Mouse (Mus musculus): ENCODE results near the gene Msl1. TPM values are rescaled to one million over a fixed set of nuclear protein-coding genes. Genes with fewer than 3 reads are reported as not detected.
A peak's percentile ranks its signal among the peaks of the same experiment; 100 is the strongest.

Gene Msl1
- polyA plus RNA-seq, 1 experiment from 2014 or later = 19.4 TPM

DNA sequence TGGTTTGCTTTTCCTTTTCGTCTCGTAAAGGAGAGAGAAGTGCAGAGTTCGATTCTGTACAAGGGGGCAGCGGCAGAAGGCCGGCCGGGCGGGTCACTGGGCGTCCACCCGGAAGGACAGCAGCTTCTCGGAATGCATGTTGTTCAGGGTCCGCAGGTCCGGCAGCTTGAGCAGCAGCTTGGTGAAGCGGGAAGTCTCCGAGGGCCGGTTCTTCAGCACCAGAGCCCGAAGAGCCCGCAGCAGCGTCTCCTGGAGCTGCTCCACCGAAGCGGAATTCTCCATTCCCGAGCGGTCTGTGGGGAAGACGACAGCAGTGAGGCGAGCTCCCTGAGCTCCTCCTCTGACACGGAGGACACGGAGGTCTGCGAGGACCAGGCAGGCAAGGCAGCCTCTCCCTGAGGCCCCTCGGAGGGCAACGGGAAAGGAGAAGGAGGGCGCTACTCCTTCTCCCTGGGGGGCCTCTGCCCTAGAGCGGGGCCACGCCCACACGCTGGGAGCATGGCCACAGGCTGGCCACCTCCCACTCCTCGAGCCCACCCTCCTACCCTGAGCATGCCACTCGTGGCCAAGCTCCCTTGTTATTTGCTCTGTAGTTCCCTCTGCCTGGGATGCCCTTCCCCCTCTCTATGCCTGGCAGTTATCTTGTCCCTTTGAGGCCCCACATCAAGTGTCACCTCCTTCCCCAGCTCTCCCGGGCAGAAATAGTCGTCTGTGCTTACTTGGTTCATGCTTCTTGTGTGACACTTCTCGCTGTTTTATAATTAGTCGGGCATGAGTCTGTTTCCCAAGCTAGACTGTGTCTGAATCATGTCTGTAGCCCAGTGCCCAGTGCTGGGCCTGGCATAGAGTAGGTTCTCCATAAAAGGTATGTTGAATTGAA lies 26.9 kb upstream of the Msl1 start:
- peak overlapping the region; percentile 35 for H3K4me2 ChIP-seq (ENCODE audit: low read depth, low read length)
- peaks cover 65% of the 10 kb centered on the region for H3K4me1 ChIP-seq (replicated peaks; ENCODE audit: control insufficient read depth, insufficient read depth, low read length)
- peak overlapping the region; percentile 60 for H3K27ac ChIP-seq (ENCODE audit: low read length)
- peak; percentile 3; the same call in 1 of the 2 replicates for ATAC-seq (ENCODE audit: low read depth)
- no peaks in the 10 kb centered on the region for H3K9me3 ChIP-seq (ENCODE audit: control insufficient read depth, low read length)
- peak overlapping the region; percentile 6 for H3K4me3 ChIP-seq (ENCODE audit: low read length)
- 12% methylated on average over 33 of the region's 39 CpGs for WGBS
- peak overlapping the region; percentile 50 for H3K9ac ChIP-seq (ENCODE audit: low read length)
- no peaks in the 10 kb centered on the region for H3K27me3 ChIP-seq (ENCODE audit: control insufficient read depth, insufficient read depth, low read depth, low read length)
- H3K36me3 ChIP-seq (ENCODE audit: control insufficient read depth, insufficient read depth, low read length) = peaks cover 14% of the 10 kb centered on the region; the same call in 1 of the 2 replicates

DNA sequence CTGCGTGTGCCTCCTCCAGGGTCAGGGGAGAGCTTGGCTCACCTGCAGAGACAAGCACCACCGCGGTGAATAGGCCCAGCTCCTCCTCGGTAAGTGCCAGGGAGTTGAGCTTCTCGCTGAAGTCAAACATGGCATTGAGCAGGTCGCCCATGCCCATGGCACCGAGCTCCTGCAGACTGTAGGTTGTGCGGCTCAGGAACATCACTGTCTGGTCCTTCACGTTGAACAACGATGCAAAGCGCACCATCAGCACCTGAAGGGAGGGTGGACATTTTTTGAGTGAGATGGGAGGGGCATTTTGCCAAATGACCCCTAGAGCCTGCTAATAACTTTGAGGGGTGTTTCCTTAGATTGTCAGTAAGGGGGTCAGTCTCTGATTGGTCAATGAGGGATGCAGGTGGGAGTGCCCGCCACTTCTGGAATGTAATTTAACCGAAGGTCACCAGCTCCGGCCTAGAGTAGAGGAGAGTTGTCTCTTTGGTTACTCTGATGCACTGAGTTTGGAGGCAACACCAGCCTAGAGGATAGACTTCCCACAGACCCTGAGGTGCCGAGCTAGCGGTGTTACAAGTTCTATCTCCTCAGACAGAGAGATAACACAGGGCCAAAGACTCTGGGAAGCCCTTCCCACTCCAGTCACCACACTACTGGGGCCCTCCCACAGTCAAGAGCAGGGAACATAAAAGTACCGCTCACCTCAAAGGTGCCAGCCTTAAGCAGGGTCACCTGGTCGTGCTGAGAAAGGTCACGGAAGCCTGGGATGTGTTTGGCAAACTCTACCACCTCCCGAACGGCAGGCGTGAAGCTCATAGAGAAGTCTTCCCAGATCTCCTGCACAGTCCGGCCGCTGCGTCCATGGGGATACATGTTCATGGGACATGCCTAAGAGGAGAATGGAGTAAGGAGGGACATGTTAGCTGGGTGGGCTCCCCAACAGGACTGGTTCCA lies 26.0 kb upstream of the Msl1 start:
- H3K4me2 ChIP-seq (ENCODE audit: low read depth, low read length) = no peak overlapping the region
- WGBS = 78% methylated on average over 25 of the region's 25 CpGs
- H3K27me3 ChIP-seq (ENCODE audit: control insufficient read depth, insufficient read depth, low read depth, low read length) = no peaks in the 10 kb centered on the region
- no peaks in the 10 kb centered on the region for H3K9me3 ChIP-seq (ENCODE audit: control insufficient read depth, low read length)
- peaks cover 10% of the 10 kb centered on the region; the same call in 1 of the 2 replicates for H3K36me3 ChIP-seq (ENCODE audit: control insufficient read depth, insufficient read depth, low read length)
- peak overlapping the region; percentile 60; the same call in 1 of the 2 replicates for H3K27ac ChIP-seq (ENCODE audit: low read length)
- ATAC-seq (ENCODE audit: low read depth) = no peak
- H3K4me3 ChIP-seq (ENCODE audit: low read length) = no peak overlapping the region
- H3K4me1 ChIP-seq (replicated peaks; ENCODE audit: control insufficient read depth, insufficient read depth, low read length) = peaks cover 64% of the 10 kb centered on the region
- no peak overlapping the region for H3K9ac ChIP-seq (ENCODE audit: low read length)

DNA sequence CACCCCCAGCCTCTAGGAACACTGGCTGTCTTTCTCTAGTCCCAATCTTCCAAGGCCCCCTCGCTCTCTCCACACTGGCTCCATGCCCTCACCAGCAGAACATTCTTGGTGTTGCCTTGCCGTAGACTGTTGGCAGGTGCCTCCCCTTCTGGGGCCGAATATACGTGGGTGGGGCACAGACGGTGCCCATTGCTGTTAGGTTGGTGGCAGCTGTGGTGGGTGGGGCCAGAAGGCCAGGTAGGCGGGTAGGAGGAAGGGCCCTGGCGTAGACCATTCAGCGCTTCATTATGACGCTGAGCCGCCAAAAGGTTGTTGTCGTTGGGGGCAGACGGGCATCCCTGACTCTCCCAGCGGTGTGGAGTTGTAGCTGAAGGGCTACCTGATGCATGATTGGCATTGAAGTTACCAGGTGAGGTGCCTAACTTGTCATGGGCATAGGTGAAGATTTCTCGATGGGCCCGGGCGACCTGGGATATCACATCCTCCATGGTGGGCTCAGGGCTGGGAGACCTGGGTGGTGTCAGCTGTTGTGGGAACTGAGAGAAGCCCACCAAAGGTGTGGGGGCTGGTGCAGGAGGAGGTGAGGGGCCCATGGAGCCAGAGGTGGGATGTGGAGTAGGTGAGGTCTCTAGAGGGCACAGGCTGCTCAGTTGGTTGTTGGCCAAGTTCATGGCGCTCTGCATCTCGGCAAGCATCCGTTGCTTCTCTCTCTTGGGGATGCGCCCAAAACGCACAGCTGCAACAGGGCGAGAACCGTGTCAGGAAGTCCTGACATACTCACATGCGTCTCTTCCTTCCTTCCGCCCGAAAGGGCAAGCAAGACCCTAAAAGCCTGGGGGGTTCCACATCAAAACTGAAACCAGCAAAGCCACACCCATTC lies 25.0 kb upstream of the Msl1 start:
- 84% methylated on average over 26 of the region's 26 CpGs for WGBS
- Histone ChIP-seq H3K27me3 (ENCODE audit: control insufficient read depth, insufficient read depth, low read depth, low read length) (no peaks in the 10 kb centered on the region), H3K9ac (ENCODE audit: low read length) (no peak overlapping the region), H3K27ac (ENCODE audit: low read length) (no peak overlapping the region), H3K4me3 (ENCODE audit: low read length) (no peak overlapping the region), H3K9me3 (ENCODE audit: control insufficient read depth, low read length) (no peaks in the 10 kb centered on the region), H3K4me1 (replicated peaks; ENCODE audit: control insufficient read depth, insufficient read depth, low read length) (peaks cover 67% of the 10 kb centered on the region), H3K4me2 (ENCODE audit: low read depth, low read length) (no peak overlapping the region), H3K36me3 (ENCODE audit: control insufficient read depth, insufficient read depth, low read length) (peaks cover 6% of the 10 kb centered on the region; the same call in 1 of the 2 replicates)
- no peak for ATAC-seq (ENCODE audit: low read depth)

DNA sequence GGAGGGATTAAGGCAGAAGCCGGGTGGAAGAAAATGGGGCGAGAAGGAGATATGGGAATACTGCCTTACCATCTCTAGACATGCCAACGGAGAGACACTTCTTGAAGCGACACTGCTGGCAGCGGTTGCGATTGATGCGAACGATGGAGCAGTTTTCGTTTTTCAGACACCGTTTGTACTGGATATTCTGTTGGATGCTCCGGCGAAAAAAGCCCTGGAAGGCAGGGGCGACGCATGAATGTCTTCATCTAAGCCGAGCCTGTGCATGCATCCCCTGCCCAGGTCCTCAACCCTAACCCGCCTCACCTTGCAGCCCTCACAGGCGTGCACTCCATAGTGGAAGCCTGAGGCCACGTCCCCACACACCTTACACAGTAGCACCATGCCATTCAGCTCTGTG lies 24.2 kb upstream of the Msl1 start:
- H3K27me3 ChIP-seq (ENCODE audit: control insufficient read depth, insufficient read depth, low read depth, low read length) = no peaks in the 10 kb centered on the region
- ATAC-seq (ENCODE audit: low read depth) = no peak
- H3K27ac ChIP-seq (ENCODE audit: low read length) = no peak overlapping the region
- H3K36me3 ChIP-seq (ENCODE audit: control insufficient read depth, insufficient read depth, low read length) = peaks cover 6% of the 10 kb centered on the region; the same call in 1 of the 2 replicates
- no peak overlapping the region for H3K4me2 ChIP-seq (ENCODE audit: low read depth, low read length)
- H3K9ac ChIP-seq (ENCODE audit: low read length) = no peak overlapping the region
- no peaks in the 10 kb centered on the region for H3K9me3 ChIP-seq (ENCODE audit: control insufficient read depth, low read length)
- 84% methylated on average over 18 of the region's 18 CpGs for WGBS
- peaks cover 66% of the 10 kb centered on the region for H3K4me1 ChIP-seq (replicated peaks; ENCODE audit: control insufficient read depth, insufficient read depth, low read length)
- no peak overlapping the region for H3K4me3 ChIP-seq (ENCODE audit: low read length)

DNA sequence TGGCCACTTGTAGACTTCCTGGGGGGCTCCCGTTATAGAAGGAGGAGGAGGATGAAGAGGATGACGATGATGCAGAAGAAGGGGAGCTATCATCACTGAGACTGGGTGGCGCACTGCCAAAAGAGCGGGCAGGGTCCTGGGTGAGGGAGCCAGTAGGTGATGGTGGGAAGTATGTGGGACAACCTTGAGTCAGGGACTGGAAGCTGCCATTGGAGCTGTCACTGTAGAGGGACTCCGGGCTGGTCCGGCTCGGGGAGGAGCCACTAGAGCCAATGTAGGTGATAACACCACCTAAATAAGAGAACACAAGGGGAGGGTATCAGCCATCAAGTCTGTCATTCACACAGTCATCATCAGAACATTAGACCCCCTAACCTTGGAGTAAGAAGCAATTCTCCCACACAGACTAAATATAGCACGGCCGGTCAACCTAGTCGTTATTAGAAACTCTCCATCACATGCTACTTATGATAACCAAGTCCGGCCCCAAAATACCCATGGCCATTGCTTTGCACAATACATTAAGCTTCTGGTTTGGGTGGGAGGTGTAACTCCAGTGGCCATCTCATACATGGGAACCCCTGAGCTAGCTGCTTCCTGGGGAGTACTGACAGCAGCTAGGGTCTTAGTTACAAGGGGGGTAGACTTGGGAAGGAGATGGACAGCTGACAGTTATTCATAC lies 23.3 kb upstream of the Msl1 start:
- Histone ChIP-seq H3K4me2 (ENCODE audit: low read depth, low read length) (no peak overlapping the region), H3K9ac (ENCODE audit: low read length) (0 out of 2 replicates have a peak overlapping the region, but pooled peaks have one; percentile 1), H3K27me3 (ENCODE audit: control insufficient read depth, insufficient read depth, low read depth, low read length) (no peaks in the 10 kb centered on the region), H3K9me3 (ENCODE audit: control insufficient read depth, low read length) (no peaks in the 10 kb centered on the region), H3K4me1 (replicated peaks; ENCODE audit: control insufficient read depth, insufficient read depth, low read length) (peaks cover 67% of the 10 kb centered on the region), H3K36me3 (ENCODE audit: control insufficient read depth, insufficient read depth, low read length) (peaks cover 6% of the 10 kb centered on the region; the same call in 1 of the 2 replicates), H3K4me3 (ENCODE audit: low read length) (no peak overlapping the region), H3K27ac (ENCODE audit: low read length) (peak overlapping the region; percentile 88)
- no peak for ATAC-seq (ENCODE audit: low read depth)
- 70% methylated on average over 11 of the region's 11 CpGs for WGBS

DNA sequence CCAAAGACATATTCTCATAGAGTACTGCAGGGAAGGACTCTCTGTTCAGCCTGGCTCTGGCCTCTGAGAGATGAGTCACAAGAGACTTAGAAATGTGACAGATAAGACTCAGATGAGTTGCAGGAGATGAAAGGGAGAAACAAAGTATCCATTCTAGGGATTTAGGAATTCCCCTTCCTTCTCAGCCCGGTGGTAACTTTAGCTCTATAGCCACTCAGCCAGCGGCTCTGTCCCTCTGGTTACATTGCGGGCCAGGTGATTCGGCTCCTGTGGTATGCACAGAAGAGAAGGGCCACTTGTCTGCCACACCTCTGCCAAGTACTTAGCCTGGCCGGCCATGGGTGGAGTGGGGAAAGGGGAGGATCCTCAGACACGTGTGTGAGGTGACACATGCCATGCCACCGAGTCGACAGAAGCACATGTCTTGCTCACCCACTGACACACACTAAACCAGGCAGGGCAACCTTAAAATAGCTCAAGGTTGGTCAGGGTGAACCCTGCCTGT lies 22.6 kb upstream of the Msl1 start:
- Histone ChIP-seq H3K4me3 (ENCODE audit: low read length) (no peak overlapping the region), H3K4me2 (ENCODE audit: low read depth, low read length) (peak overlapping the region; percentile 59; the same call in 1 of the 2 replicates)
- WGBS = 26% methylated on average over 8 of the region's 8 CpGs

DNA sequence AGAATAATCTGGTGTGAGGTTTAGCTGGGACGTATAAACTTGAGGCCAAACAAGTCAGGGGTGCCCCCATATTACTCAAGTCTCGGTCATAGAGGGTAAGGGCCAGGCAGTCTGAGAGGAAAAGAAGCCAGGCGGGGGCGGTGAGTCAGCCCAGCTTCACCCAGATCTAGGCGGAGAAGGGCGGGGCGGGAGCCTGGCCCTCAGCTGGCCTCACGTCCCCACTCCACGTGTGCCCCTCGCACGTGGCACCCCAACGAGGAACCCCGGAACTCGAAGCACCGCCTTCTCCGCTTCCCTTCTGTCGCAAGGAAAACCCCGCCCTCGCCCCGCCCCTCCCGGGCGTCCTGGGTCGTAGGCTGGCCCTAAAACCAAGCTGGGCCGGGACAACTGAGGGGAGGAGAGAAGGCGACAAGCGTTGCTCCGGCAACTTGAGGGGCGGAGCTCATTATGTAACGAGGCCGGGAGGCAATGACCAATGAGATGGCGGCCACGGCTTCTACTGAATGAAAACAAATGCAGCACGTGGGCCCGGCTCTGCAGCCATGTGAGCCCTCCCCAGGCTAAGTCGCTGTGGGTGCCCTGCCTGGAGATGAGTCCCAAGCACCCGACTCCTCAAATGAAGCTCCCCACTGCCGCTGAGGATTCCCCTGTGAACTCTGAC lies 21.6 kb upstream of the Msl1 start:
- peak overlapping the region; percentile 41; the same call in 1 of the 2 replicates for H3K9ac ChIP-seq (ENCODE audit: low read length)
- H3K9me3 ChIP-seq (ENCODE audit: control insufficient read depth, low read length) = no peaks in the 10 kb centered on the region
- peak overlapping the region; percentile 78 for H3K27ac ChIP-seq (ENCODE audit: low read length)
- WGBS = under 1% methylated on average over 36 of the region's 37 CpGs
- ATAC-seq (ENCODE audit: low read depth) = peak; percentile 81
- peaks cover 6% of the 10 kb centered on the region; the same call in 1 of the 2 replicates for H3K36me3 ChIP-seq (ENCODE audit: control insufficient read depth, insufficient read depth, low read length)
- H3K4me2 ChIP-seq (ENCODE audit: low read depth, low read length) = peak overlapping the region; percentile 59
- peak overlapping the region; percentile 47 for H3K4me3 ChIP-seq (ENCODE audit: low read length)
- no peaks in the 10 kb centered on the region for H3K27me3 ChIP-seq (ENCODE audit: control insufficient read depth, insufficient read depth, low read depth, low read length)
- H3K4me1 ChIP-seq (replicated peaks; ENCODE audit: control insufficient read depth, insufficient read depth, low read length) = peaks cover 60% of the 10 kb centered on the region

More for the DNA sequence above, 22.6 kb upstream of the Msl1 start:
- H3K4me1 ChIP-seq (replicated peaks; ENCODE audit: control insufficient read depth, insufficient read depth, low read length) = peaks cover 67% of the 10 kb centered on the region
- peak; percentile 44 for ATAC-seq (ENCODE audit: low read depth)
- H3K9ac ChIP-seq (ENCODE audit: low read length) = 0 out of 2 replicates have a peak overlapping the region, but pooled peaks have one; percentile 1
- no peaks in the 10 kb centered on the region for H3K9me3 ChIP-seq (ENCODE audit: control insufficient read depth, low read length)
- H3K36me3 ChIP-seq (ENCODE audit: control insufficient read depth, insufficient read depth, low read length) = peaks cover 6% of the 10 kb centered on the region; the same call in 1 of the 2 replicates
- H3K27ac ChIP-seq (ENCODE audit: low read length) = peak overlapping the region; percentile 88
- H3K27me3 ChIP-seq (ENCODE audit: control insufficient read depth, insufficient read depth, low read depth, low read length) = no peaks in the 10 kb centered on the region

Measured in lung, embryonic 16.5 days (tissue).